Mouse (Mus musculus): ENCODE data around the gene Tmsb15b1. TPM values are rescaled to one million over a fixed set of nuclear protein-coding genes. Genes with fewer than 3 reads are reported as not detected.

Tmsb15b1 gene
- polyA plus RNA-seq, 1 experiment from 2014 or later = 19.8 TPM

Other genes with a start within 250 kb of the Tmsb15b1 start
- 511 and 543 TPM in 2 replicates for gene Morf4l2, start 233.2 kb downstream of the Tmsb15b1 start, polyA plus RNA-seq (2015; fragmentation: Nextera tagmentation; extraction: Ambion mirVana)
- gene Glra4, start 196.7 kb downstream of the Tmsb15b1 start, polyA plus RNA-seq (2015; fragmentation: Nextera tagmentation; extraction: Ambion mirVana) = 0.10 and 0.15 TPM in 2 replicates
- 3.3 and 3.4 TPM in 2 replicates for gene Plp1, start 154.2 kb downstream of the Tmsb15b1 start, polyA plus RNA-seq (2015; fragmentation: Nextera tagmentation; extraction: Ambion mirVana)
- gene Rab9b, start 108.1 kb downstream of the Tmsb15b1 start, polyA plus RNA-seq (2015; fragmentation: Nextera tagmentation; extraction: Ambion mirVana) = 0.10 and 0.11 TPM in 2 replicates
- gene H2bfm, start 49.5 kb downstream of the Tmsb15b1 start, polyA plus RNA-seq (2015; fragmentation: Nextera tagmentation; extraction: Ambion mirVana) = not detected in 2 replicates
- gene Tmsb15b2, start 1.4 kb downstream of the Tmsb15b1 start, polyA plus RNA-seq (2015; fragmentation: Nextera tagmentation; extraction: Ambion mirVana) = 30.3 and 46.3 TPM in 2 replicates
- gene Tmsb15l, start within 50 bp of the Tmsb15b1 start, polyA plus RNA-seq (2015; fragmentation: Nextera tagmentation; extraction: Ambion mirVana) = 2.9 and 4.8 TPM in 2 replicates
- gene Zcchc18, start 16.3 kb upstream of the Tmsb15b1 start, polyA plus RNA-seq (2015; fragmentation: Nextera tagmentation; extraction: Ambion mirVana) = 7.0 and 8.3 TPM in 2 replicates
- 12.0 and 13.4 TPM in 2 replicates for gene Slc25a53, start 61.4 kb upstream of the Tmsb15b1 start, polyA plus RNA-seq (2015; fragmentation: Nextera tagmentation; extraction: Ambion mirVana)
- 10.7 and 11.0 TPM in 2 replicates for gene Fam199x, start 72.7 kb upstream of the Tmsb15b1 start, polyA plus RNA-seq (2015; fragmentation: Nextera tagmentation; extraction: Ambion mirVana)
- gene Esx1, start 145.2 kb upstream of the Tmsb15b1 start, polyA plus RNA-seq (2015; fragmentation: Nextera tagmentation; extraction: Ambion mirVana) = not detected in 2 replicates

Data from lung, embryonic 16.5 days (tissue).